Mouse (Mus musculus) embryonic facial prominence, embryonic 13.5 days (tissue): ENCODE results near the gene Emc7. TPM values are rescaled to one million over a fixed set of nuclear protein-coding genes. Genes with fewer than 3 reads are reported as not detected.

Source experiments
- ATAC-seq: fragments of 200-750 bp; cut with Nextera tagmentation; 2 replicates; pipeline ENCODE4 v1.8.0; 2017; ENCODE audit warnings: low read depth; ENCODE audit not compliant: insufficient number of reproducible peaks, insufficient read depth, low FRiP score, low TSS enrichment
- H3K27ac ChIP-seq: fragments of 300-500 bp; sonication (generic); 2 replicates; pipeline ENCODE4 v1.5.1; 2015; ENCODE audit warnings: moderate library complexity, mild to moderate bottlenecking, inconsistent platforms
- H3K27me3 ChIP-seq: fragments of 300-500 bp; sonication (generic); 2 replicates; pipeline ENCODE4 v1.6.1; 2015; ENCODE audit warnings: mild to moderate bottlenecking, inconsistent platforms
- H3K36me3 ChIP-seq: fragments of 300-500 bp; sonication (generic); 2 replicates; pipeline ENCODE4 v1.6.1; 2015; ENCODE audit warnings: mild to moderate bottlenecking, inconsistent platforms
- H3K4me1 ChIP-seq: fragments of 300-500 bp; sonication (generic); 2 replicates; pipeline ENCODE4 v1.6.1; 2015; ENCODE audit warnings: inconsistent platforms
- H3K4me2 ChIP-seq: fragments of 300-500 bp; sonication (generic); 2 replicates; pipeline ENCODE4 v1.6.1; 2015; ENCODE audit warnings: moderate library complexity, mild to moderate bottlenecking, inconsistent platforms
- H3K4me3 ChIP-seq: fragments of 300-500 bp; sonication (generic); 2 replicates; pipeline ENCODE4 v1.5.1; 2015; ENCODE audit warnings: mild to moderate bottlenecking, inconsistent platforms
- H3K9ac ChIP-seq: fragments of 300-500 bp; sonication (generic); 2 replicates; pipeline ENCODE4 v1.6.1; 2015; ENCODE audit warnings: mild to moderate bottlenecking, inconsistent platforms
- H3K9me3 ChIP-seq: fragments of 300-500 bp; sonication (generic); 2 replicates; pipeline ENCODE4 v1.6.1; 2016; ENCODE audit warnings: inconsistent platforms
- WGBS: fragments of 180-500 bp; shearing (Covaris S2); methylation state at CpG from one replicate; pipeline ENCODE4 v1.1.7; 2015; ENCODE audit warnings: mixed read lengths; 5-methylcytosine and 5-hydroxymethylcytosine counted together
- polyA plus RNA-seq: library from polyadenylated mRNA; unstranded; fragments of >200 nt; fragmentation: Nextera tagmentation; extraction: Ambion mirVana; gene quantifications from 2 replicates; pipeline ENCODE4 v1.2.1, GENCODE M21; 2015

Emc7 gene
- polyA plus RNA-seq, 1 experiment from 2014 or later: 14.9 TPM

DNA sequence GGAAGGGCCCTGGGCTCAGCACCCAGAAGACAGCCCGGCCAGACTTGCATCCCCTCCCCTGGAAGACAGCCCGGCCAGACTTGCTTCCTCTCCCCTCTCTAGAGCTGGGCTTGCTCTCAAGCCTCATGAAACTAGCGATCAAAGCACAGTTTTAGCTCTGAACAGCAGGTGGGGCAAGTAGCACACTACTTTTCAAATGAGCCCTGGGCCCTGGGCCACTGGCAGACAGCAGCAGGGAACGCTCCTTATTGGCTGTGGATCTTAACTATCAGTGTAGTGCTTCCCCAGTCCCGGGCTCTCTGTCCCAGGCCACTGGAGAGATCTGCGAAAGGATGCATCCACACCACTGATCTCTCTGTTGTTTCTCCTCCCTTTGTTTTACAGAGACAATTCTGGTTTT lies 46.4 kb downstream of the Emc7 start:
- Histone ChIP-seq H3K4me1 (peaks cover 3% of the 10 kb centered on the region; the same call in 1 of the 2 replicates), H3K27me3 (no peaks in the 10 kb centered on the region), H3K9ac (0 out of 2 replicates have a peak overlapping the region, but pooled peaks have one; percentile 40), H3K4me2 (peak overlapping the region; percentile 18; the same call in 1 of the 2 replicates), H3K4me3 (no peak overlapping the region), H3K9me3 (no peaks in the 10 kb centered on the region), H3K27ac (no peak overlapping the region), H3K36me3 (no peaks in the 10 kb centered on the region)
- ATAC-seq: no peak
- 5% methylated on average over 6 of the region's 6 CpGs for WGBS

DNA sequence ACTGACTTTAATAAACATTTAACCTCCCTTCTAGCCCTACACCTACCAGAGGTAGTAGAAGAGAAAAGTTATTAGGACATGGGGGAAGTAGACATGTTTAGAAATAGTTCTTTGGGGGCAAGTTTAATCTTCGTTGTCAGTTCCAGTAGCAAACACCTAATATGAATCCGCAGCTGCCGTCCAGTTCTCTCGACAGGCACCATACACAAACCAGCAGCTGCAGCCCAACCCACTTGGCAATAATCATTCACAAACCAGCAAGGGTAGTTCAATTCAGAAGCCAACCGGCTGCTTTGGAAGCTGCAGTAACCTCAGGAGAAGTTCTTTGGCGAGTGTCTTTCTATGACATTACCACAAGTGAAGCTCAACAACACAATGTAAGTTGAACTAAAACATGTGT lies 49.2 kb downstream of the Emc7 start:
- Histone ChIP-seq H3K36me3 (no peaks in the 10 kb centered on the region), H3K27me3 (no peaks in the 10 kb centered on the region), H3K4me3 (no peak overlapping the region), H3K9ac (no peak overlapping the region), H3K27ac (no peak overlapping the region), H3K9me3 (no peaks in the 10 kb centered on the region), H3K4me2 (no peak overlapping the region), H3K4me1 (peaks cover 3% of the 10 kb centered on the region; the same call in 1 of the 2 replicates)
- ATAC-seq: no peak
- WGBS: 86% methylated on average over 6 of the region's 6 CpGs

DNA sequence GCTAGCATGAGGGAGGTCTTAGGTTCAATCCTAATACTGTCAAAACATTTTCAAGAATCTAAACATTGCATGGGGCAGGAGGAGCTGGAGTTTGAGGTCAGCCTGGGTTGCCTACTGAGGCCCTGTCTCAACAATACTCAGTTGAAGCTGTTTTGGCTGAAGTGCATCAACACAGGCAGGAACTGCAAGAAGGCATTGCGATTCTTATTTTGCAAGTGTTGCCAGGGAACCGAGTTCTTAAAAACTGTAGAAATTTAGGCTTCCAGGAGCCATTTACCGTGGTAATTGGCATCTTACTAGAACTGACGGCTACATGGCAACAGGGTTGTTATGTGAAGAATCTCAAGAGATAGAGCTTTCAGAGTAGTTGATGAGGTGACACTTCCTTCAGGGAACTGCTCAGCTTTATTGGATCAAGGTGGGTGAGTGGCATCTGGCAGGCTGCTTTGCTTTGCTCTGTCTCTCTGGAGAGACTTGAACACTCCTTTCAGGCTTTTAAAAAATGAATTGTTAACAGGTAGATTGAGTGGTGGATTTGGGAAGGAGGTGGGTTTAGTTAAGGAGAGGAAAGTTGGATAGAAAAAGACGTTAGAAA lies 52.1 kb downstream of the Emc7 start:
- Histone ChIP-seq H3K27ac (no peak overlapping the region), H3K4me2 (no peak overlapping the region), H3K4me3 (no peak overlapping the region), H3K9me3 (no peaks in the 10 kb centered on the region), H3K4me1 (no peaks in the 10 kb centered on the region), H3K9ac (no peak overlapping the region), H3K27me3 (no peaks in the 10 kb centered on the region), H3K36me3 (no peaks in the 10 kb centered on the region)
- WGBS: 80% methylated on average over 5 of the region's 5 CpGs
- no peak for ATAC-seq

DNA sequence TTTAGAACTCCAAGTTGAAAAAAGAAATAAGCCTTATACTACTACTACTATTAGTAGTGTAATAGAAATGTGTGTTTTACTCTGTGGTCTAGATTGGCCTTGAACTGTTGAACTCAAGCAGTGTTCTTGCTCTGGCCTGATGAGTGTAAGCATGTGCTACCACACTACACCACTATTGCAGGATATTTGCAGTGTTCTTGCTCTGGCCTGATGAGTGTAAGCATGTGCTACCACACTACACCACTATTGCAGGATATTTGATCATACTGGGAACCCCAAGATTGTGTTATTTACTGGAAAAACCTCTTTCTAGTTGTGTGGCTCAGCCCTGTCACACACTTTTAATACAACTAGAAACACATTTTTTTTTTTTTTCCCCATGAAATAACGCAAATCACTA lies 52.6 kb downstream of the Emc7 start:
- no peaks in the 10 kb centered on the region for H3K27me3 ChIP-seq
- 91% methylated on average over 1 of the region's 1 CpGs for WGBS
- no peak overlapping the region for H3K9ac ChIP-seq
- no peak overlapping the region for H3K4me2 ChIP-seq
- no peaks in the 10 kb centered on the region for H3K4me1 ChIP-seq
- no peak overlapping the region for H3K27ac ChIP-seq
- no peak for ATAC-seq
- H3K36me3 ChIP-seq: no peaks in the 10 kb centered on the region
- H3K9me3 ChIP-seq: no peaks in the 10 kb centered on the region
- H3K4me3 ChIP-seq: no peak overlapping the region

DNA sequence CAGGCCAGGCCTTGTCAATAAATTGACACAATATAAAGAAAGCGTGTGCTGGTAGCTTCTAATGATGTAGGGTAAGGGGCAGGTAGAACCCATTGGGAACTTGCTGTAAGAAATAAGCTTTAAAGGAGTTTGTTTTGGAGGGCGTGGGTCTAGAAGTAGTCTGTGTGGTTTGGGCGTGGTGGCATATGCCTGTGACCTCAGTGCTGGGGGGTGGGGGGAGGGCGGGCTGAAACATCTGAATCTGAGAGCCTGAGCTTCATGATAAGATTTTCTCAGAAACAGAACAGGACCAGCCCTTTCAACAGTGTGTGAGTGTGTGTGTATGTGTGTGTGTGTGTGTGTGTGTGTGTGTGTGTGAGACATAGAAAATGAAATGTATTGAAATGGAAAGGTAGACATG lies 55.3 kb downstream of the Emc7 start:
- WGBS: 83% methylated on average over 4 of the region's 4 CpGs

DNA sequence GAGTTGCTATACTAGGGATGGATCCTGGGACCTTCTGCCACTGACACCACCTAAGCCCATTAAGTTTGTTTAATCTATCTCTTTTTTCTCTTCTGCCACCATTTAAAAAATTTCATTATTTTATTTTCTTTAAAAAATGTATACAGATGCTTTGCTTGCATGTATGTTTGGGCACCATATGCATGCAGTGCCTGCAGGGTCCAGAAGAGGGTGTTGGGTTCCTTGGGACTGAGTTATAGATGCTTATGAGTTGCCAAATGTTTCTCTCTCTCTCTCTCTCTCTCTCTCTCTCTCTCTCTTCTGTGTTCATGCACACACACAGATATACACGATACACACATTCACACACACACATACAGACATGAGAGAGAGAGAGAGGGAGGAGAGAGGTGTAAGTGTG lies 58.2 kb downstream of the Emc7 start:
- 0 out of 2 replicates have a peak, but pooled peaks cover 4% of the 10 kb centered on the region for H3K4me1 ChIP-seq
- H3K27ac ChIP-seq: no peak overlapping the region
- H3K9me3 ChIP-seq: no peaks in the 10 kb centered on the region
- no peaks in the 10 kb centered on the region for H3K36me3 ChIP-seq
- 100% methylated on average over 1 of the region's 1 CpGs for WGBS
- no peak overlapping the region for H3K4me3 ChIP-seq
- ATAC-seq: no peak
- H3K9ac ChIP-seq: no peak overlapping the region
- H3K27me3 ChIP-seq: no peaks in the 10 kb centered on the region
- no peak overlapping the region for H3K4me2 ChIP-seq

More for the DNA sequence above, 55.3 kb downstream of the Emc7 start:
- Histone ChIP-seq H3K27ac (no peak overlapping the region), H3K4me2 (no peak overlapping the region), H3K4me3 (no peak overlapping the region), H3K9me3 (no peaks in the 10 kb centered on the region), H3K9ac (no peak overlapping the region), H3K27me3 (no peaks in the 10 kb centered on the region), H3K4me1 (no peaks in the 10 kb centered on the region), H3K36me3 (no peaks in the 10 kb centered on the region)
- ATAC-seq: no peak

DNA sequence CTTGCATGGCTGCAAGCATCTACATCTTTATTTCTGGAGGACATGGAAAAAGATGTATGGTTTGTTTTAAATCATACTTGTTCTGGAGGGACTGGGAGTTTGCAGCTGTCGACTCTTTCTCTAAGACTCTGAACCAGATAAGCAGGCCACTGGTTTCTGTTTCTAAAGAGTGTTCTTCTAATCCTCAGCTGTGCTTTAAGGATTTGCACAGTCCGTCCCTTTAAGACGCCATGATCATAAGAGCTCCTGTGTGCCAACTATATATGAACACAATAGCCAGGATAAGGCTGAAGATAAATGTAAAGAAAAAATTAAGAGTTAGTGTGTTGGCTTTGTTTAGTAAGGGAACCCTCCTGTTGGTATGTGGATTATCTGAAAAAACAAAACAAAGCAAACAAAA lies 61.9 kb downstream of the Emc7 start:
- no peak overlapping the region for H3K9ac ChIP-seq
- no peak for ATAC-seq
- WGBS: 79% methylated on average over 3 of the region's 3 CpGs

DNA sequence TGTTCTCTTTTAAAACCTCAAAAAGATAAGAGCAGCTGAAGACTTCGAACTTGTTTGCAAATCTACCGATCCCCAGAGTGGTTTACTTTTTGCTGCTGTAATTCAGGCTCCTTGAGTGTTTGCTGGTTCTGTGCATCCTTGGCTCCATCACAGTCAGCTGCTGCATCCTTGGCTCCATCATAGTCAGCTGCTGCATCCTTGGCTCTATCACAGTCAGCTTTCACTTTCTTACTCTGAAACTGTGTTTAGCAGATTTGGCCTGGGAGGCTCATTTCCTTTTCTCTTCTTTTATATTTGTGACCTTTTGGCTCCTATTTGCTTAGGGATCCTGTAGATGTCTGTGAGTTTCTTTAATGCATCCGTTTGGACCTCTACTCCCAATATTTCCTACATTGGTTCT lies 62.4 kb downstream of the Emc7 start:
- 89% methylated on average over 3 of the region's 3 CpGs for WGBS

More for the DNA sequence above, 61.9 kb downstream of the Emc7 start:
- H3K9me3 ChIP-seq: no peaks in the 10 kb centered on the region
- no peaks in the 10 kb centered on the region for H3K36me3 ChIP-seq
- H3K4me3 ChIP-seq: no peak overlapping the region
- no peaks in the 10 kb centered on the region for H3K27me3 ChIP-seq
- no peak overlapping the region for H3K4me2 ChIP-seq
- 0 out of 2 replicates have a peak, but pooled peaks cover 4% of the 10 kb centered on the region for H3K4me1 ChIP-seq
- no peak overlapping the region for H3K27ac ChIP-seq

DNA sequence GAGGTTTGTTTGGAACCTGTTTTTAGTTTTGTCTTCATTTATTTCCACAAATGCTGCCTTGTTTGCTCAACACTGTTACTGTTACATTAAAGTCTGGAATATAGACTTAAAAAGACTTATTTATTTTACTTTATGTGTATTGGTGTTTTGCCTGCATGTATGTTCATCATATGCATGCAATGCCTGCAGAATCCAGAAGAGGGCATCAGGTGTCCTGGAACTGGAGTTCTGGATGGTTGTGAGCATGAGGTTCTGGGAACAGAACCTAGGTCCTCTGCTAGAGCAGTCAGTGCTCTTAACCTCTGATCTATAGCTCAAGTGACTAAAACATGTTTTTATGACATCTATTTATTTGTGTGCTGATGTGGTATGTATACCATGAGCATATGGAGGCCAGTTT lies 63.7 kb downstream of the Emc7 start:
- no peak overlapping the region for H3K4me2 ChIP-seq
- no peaks in the 10 kb centered on the region for H3K9me3 ChIP-seq
- H3K9ac ChIP-seq: no peak overlapping the region
- no peaks in the 10 kb centered on the region for H3K27me3 ChIP-seq
- no peaks in the 10 kb centered on the region for H3K36me3 ChIP-seq
- ATAC-seq: no peak
- H3K27ac ChIP-seq: no peak overlapping the region
- H3K4me1 ChIP-seq: 0 out of 2 replicates have a peak, but pooled peaks cover 4% of the 10 kb centered on the region
- no peak overlapping the region for H3K4me3 ChIP-seq

More for the DNA sequence above, 62.4 kb downstream of the Emc7 start:
- Histone ChIP-seq H3K27me3 (no peaks in the 10 kb centered on the region), H3K9me3 (no peaks in the 10 kb centered on the region), H3K4me3 (no peak overlapping the region), H3K4me2 (no peak overlapping the region), H3K9ac (no peak overlapping the region), H3K4me1 (0 out of 2 replicates have a peak, but pooled peaks cover 4% of the 10 kb centered on the region), H3K36me3 (no peaks in the 10 kb centered on the region), H3K27ac (no peak overlapping the region)
- ATAC-seq: no peak

DNA sequence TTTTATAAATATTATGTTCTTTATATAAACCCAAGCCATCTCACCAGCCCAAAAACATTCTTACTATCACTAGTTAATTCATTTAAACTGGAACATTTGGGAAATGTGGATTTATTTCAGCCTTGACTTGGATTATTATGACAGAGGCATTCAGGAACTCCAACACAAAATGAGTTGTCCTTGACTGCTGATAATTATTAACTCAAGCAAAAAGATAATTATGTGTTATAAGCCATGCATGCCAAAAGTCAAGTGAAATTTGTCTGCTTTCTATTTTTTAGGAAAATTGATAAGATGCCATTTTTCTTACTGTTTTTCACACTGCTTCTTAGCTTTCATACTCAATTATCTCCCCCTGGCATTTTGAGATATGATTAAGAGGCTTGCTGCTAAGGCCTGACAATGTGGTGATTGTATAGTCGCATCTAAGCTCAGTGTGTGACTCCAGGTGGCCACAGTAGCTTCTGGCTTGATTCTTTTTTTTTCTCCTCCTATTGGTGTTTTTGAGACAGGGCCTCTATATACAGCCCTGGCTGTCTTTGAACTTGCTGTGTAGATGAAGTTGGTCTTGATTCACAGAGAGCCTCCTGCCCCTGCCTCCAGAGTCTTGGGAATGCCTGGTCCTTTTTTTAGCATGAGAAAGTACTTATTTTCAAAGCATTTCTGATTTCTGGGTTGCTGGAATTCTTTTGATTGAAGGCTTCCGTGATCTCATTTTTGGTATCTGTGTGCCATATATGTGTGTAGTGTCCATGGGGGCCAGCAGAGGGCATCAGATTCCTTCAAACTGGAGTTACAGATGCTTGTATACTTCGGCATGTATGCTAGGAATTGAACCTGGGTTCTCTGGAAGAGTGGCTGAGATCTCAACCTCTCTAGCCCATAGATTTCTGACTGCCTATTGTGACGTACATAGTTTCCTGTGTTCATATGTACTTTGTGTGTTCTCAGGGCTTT lies 66.0 kb downstream of the Emc7 start:
- no peaks in the 10 kb centered on the region for H3K27me3 ChIP-seq
- ATAC-seq: no peak
- 86% methylated on average over 4 of the region's 4 CpGs for WGBS
- H3K27ac ChIP-seq: no peak overlapping the region
- no peak overlapping the region for H3K4me2 ChIP-seq
- H3K4me1 ChIP-seq: no peaks in the 10 kb centered on the region
- no peaks in the 10 kb centered on the region for H3K9me3 ChIP-seq
- no peaks in the 10 kb centered on the region for H3K36me3 ChIP-seq
- no peak overlapping the region for H3K4me3 ChIP-seq
- H3K9ac ChIP-seq: no peak overlapping the region
